Mouse (Mus musculus): ENCODE results near the gene Ttc28. TPM values are rescaled to one million over a fixed set of nuclear protein-coding genes. Genes with fewer than 3 reads are reported as not detected.
"Not testable (repeated sequence)": the region's sequence is repeated elsewhere in the genome, so short reads cannot be mapped to it uniquely, and the experiment has no call there.

Gene Ttc28
- total RNA-seq (2021), result 10 to 100 TPM; 19.6 to 23.4 TPM
- long read RNA-seq, experiment 1, partial matches to known transcripts, result 2 of 6 reads
- long read RNA-seq, experiment 1, other reads (novel, unspliced or antisense), result 4 of 6 reads
- long read RNA-seq, experiment 2, partial matches to known transcripts, result 2 of 6 reads
- long read RNA-seq, experiment 2, other reads (novel, unspliced or antisense), result 4 of 6 reads

- peak; percentile 88 to 91 for DNase-seq (ENCODE audit: low spot score in 2 of 2)
These were observed at the start of gene Ttc28 for GRCm38 (mm10) chr5:110879584-110880374. Gene Ttc28, plus strand, starts transcription at chr5:110879803.

- DNase-seq (ENCODE audit: low spot score in 2 of 2), result no peak
These were observed 48.4 kb upstream of the Ttc28 start for GRCm38 (mm10) chr5:110831036-110831720.

GRCm38 (mm10) chr5:110835959-110836358, 43.6 kb upstream of the Ttc28 start:
- DNase-seq (ENCODE audit: low spot score in 2 of 2), result peak; percentile 54 to 60

GRCm38 (mm10) chr5:110838016-110838415, 41.6 kb upstream of the Ttc28 start:
- DNase-seq (ENCODE audit: low spot score in 2 of 2), result not testable (repeated sequence)

- no peak for DNase-seq (ENCODE audit: low spot score in 2 of 2)
These were observed 40.4 kb upstream of the Ttc28 start for GRCm38 (mm10) chr5:110839038-110839677.

- peak; percentile 98 to 99 for DNase-seq (ENCODE audit: low spot score in 2 of 2)
These were observed 39.8 kb upstream of the Ttc28 start, which contains the start of the genes Hscb and Chek2 for GRCm38 (mm10) chr5:110839678-110840365. Gene Hscb, minus strand, starts transcription at chr5:110839777. Gene Chek2, plus strand, starts transcription at chr5:110839979.

GRCm38 (mm10) chr5:110840465-110840864, 39.1 kb upstream of the Ttc28 start:
- DNase-seq (ENCODE audit: low spot score in 2 of 2), result peak; percentile 9 to 14

GRCm38 (mm10) chr5:110841046-110841862, 38.3 kb upstream of the Ttc28 start:
- DNase-seq (ENCODE audit: low spot score in 2 of 2), result no peak

- DNase-seq (ENCODE audit: low spot score in 2 of 2), result no peak
These were observed 26.6 kb upstream of the Ttc28 start for GRCm38 (mm10) chr5:110852990-110853389.

GRCm38 (mm10) chr5:110857091-110857490, 22.5 kb upstream of the Ttc28 start:
- no peak for DNase-seq (ENCODE audit: low spot score in 2 of 2)

- peak in 1 of 2 experiments; percentile 65 for DNase-seq (ENCODE audit: low spot score in 2 of 2)
These were observed 20.5 kb upstream of the Ttc28 start for GRCm38 (mm10) chr5:110859013-110859650.

- no peak for DNase-seq (ENCODE audit: low spot score in 2 of 2)
These were observed 19.2 kb upstream of the Ttc28 start for GRCm38 (mm10) chr5:110860445-110860844.

GRCm38 (mm10) chr5:110868460-110868859, 11.1 kb upstream of the Ttc28 start:
- DNase-seq (ENCODE audit: low spot score in 2 of 2), result no peak

- no peak for DNase-seq (ENCODE audit: low spot score in 2 of 2)
These were observed 10.3 kb upstream of the Ttc28 start for GRCm38 (mm10) chr5:110869242-110869669.

- no peak for DNase-seq (ENCODE audit: low spot score in 2 of 2)
These were observed 6.4 kb upstream of the Ttc28 start for GRCm38 (mm10) chr5:110873160-110873559.

GRCm38 (mm10) chr5:110874711-110875110, 4.9 kb upstream of the Ttc28 start:
- DNase-seq (ENCODE audit: low spot score in 2 of 2), result no peak

- no peak for DNase-seq (ENCODE audit: low spot score in 2 of 2)
These were observed 4.3 kb upstream of the Ttc28 start for GRCm38 (mm10) chr5:110875286-110875685.

GRCm38 (mm10) chr5:110877666-110878505, 1.7 kb upstream of the Ttc28 start:
- no peak for DNase-seq (ENCODE audit: low spot score in 2 of 2)
